21 mouse cellular contexts compared by ENCODE assay signal in the genomic region with DNA sequence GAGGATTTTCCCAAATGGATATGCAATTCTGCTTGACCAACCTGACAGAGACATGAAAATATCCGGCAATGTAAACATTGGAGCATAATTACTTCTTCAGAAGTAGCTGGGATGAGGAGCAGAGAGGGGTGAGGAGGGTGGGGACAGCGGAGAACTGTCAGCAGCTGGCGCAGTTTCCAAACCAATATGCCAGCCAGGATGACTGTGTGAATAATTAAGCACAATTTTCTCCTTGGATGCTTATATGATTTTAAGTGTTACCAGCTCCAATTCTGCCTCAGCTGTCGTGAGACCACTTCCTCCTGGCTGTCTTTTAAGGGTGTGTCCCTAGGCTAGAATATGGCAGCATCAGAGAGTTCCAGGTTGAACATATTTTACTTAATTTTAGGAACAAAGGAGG.
DNase-seq lines count a peak whose midpoint lies in the region; ATAC-seq and TF ChIP-seq lines count a peak whose summit lies in the region.
"Had no signal": no experiment of that assay in that cellular context is flagged by ENCODE, and none has a peak within 500 bp of the region (broad histone marks: within the 10 kb centered on the region; RNA-seq: fewer than 3 reads in every experiment).

No protein-coding gene starts in this region.

- WGBS in forebrain, embryonic 14.5 days: 47% methylated on average over 4 of the region's 4 CpGs
- WGBS in forebrain, embryonic 10.5 days: 83% methylated on average over 4 of the region's 4 CpGs
- WGBS in forebrain, postnatal 0 days: 36% methylated on average over 4 of the region's 4 CpGs

- no peak overlapping the region for H3K4me3 ChIP-seq in forebrain, embryonic 14.5 days (ENCODE audit: low read depth, low read length)
- no peak overlapping the region for H3K4me3 ChIP-seq in forebrain, embryonic 10.5 days
- no peak overlapping the region for H3K4me3 ChIP-seq in testis, adult 2 months (ENCODE audit: control insufficient read depth, low read depth, low read length)
- H3K4me3 ChIP-seq in forebrain, postnatal 0 days (ENCODE audit: low read depth, low read length): no peak overlapping the region
- H3K4me3 ChIP-seq: embryonic facial prominence, embryonic 15.5 days; erythroblast, embryonic 14.5 days; gastrocnemius, adult 2 months; heart, embryonic 12.5 days; hindbrain, embryonic 10.5 days; hindbrain, embryonic 15.5 days had no signal

- H3K4me1 ChIP-seq in forebrain, embryonic 14.5 days (ENCODE audit: control insufficient read depth, insufficient read depth, low read length): peaks cover 8% of the 10 kb centered on the region
- H3K4me1 ChIP-seq in forebrain, embryonic 10.5 days: no peaks in the 10 kb centered on the region
- H3K4me1 ChIP-seq in testis, adult 2 months (ENCODE audit: control insufficient read depth, insufficient read depth, low read length): no peaks in the 10 kb centered on the region
- peaks cover 7% of the 10 kb centered on the region; the same call in 1 of the 2 replicates for H3K4me1 ChIP-seq in forebrain, postnatal 0 days (ENCODE audit: insufficient read depth)
- H3K4me1 ChIP-seq: embryonic facial prominence, embryonic 15.5 days; hindbrain, embryonic 10.5 days had no signal

- peak; percentile 30; the same call in 1 of the 2 replicates for ATAC-seq in forebrain, embryonic 14.5 days
- peak; percentile 54 for ATAC-seq in forebrain, postnatal 0 days
- ATAC-seq: inflammation-experienced regulatory T-cells, adult 6 months had no signal

- H3K36me3 ChIP-seq in forebrain, embryonic 14.5 days (ENCODE audit: control insufficient read depth, insufficient read depth, low read length): no peaks in the 10 kb centered on the region
- no peaks in the 10 kb centered on the region for H3K36me3 ChIP-seq in forebrain, embryonic 10.5 days (replicated peaks)
- no peaks in the 10 kb centered on the region for H3K36me3 ChIP-seq in testis, adult 2 months (ENCODE audit: control insufficient read depth, insufficient read depth, low read length)
- no peaks in the 10 kb centered on the region for H3K36me3 ChIP-seq in forebrain, postnatal 0 days (ENCODE audit: insufficient read depth)
- H3K36me3 ChIP-seq: embryonic facial prominence, embryonic 15.5 days; heart, embryonic 12.5 days; hindbrain, embryonic 10.5 days; hindbrain, embryonic 15.5 days had no signal

- TF ChIP-seq CTCF in testis, adult 2 months (IDR thresholded peaks at IDR 0.05; ENCODE audit: control insufficient read depth, insufficient read depth, insufficient replicate concordance, low read depth, low read length): no peak
- no peak for TF ChIP-seq CTCF in forebrain, postnatal 0 days (IDR thresholded peaks at IDR 0.05; ENCODE audit: low read depth)

- H3K9ac ChIP-seq in forebrain, embryonic 14.5 days (ENCODE audit: low read length): no peak overlapping the region
- no peak overlapping the region for H3K9ac ChIP-seq in forebrain, postnatal 0 days
- H3K9ac ChIP-seq: embryonic facial prominence, embryonic 15.5 days; heart, embryonic 12.5 days; hindbrain, embryonic 15.5 days had no signal

- H3K27ac ChIP-seq in forebrain, embryonic 14.5 days (ENCODE audit: low read depth, low read length): peak overlapping the region; percentile 28; the same call in 1 of the 2 replicates
- H3K27ac ChIP-seq in forebrain, embryonic 10.5 days: no peak overlapping the region
- 0 out of 2 replicates have a peak overlapping the region, but pooled peaks have one; percentile 36 for H3K27ac ChIP-seq in testis, adult 2 months (ENCODE audit: control insufficient read depth, insufficient read depth, low read depth, low read length)
- no peak overlapping the region for H3K27ac ChIP-seq in forebrain, postnatal 0 days (ENCODE audit: low read depth, low read length)
- H3K27ac ChIP-seq: embryonic facial prominence, embryonic 15.5 days; gastrocnemius, adult 2 months; hindbrain, embryonic 10.5 days; hindbrain, embryonic 15.5 days had no signal

- H3K9me3 ChIP-seq in forebrain, embryonic 14.5 days (replicated peaks; ENCODE audit: control insufficient read depth, low read length): no peaks in the 10 kb centered on the region
- H3K9me3 ChIP-seq in forebrain, embryonic 10.5 days: no peaks in the 10 kb centered on the region
- H3K9me3 ChIP-seq in forebrain, postnatal 0 days (ENCODE audit: low read length): no peaks in the 10 kb centered on the region
- H3K9me3 ChIP-seq: embryonic facial prominence, embryonic 15.5 days; heart, embryonic 12.5 days; hindbrain, embryonic 10.5 days; hindbrain, embryonic 15.5 days had no signal

- no peaks in the 10 kb centered on the region for H3K27me3 ChIP-seq in forebrain, embryonic 14.5 days (replicated peaks; ENCODE audit: control insufficient read depth, insufficient read depth, low read length)
- no peaks in the 10 kb centered on the region for H3K27me3 ChIP-seq in forebrain, embryonic 10.5 days (ENCODE audit: poor library complexity, severe bottlenecking)
- H3K27me3 ChIP-seq in testis, adult 2 months (ENCODE audit: control insufficient read depth, insufficient read depth, low read length): no peaks in the 10 kb centered on the region
- H3K27me3 ChIP-seq in forebrain, postnatal 0 days (ENCODE audit: insufficient read depth, low read length): no peaks in the 10 kb centered on the region
- H3K27me3 ChIP-seq: heart, embryonic 12.5 days; hindbrain, embryonic 15.5 days had no signal

- H3K4me2 ChIP-seq in forebrain, embryonic 14.5 days (ENCODE audit: low read length): no peak overlapping the region
- H3K4me2 ChIP-seq in forebrain, postnatal 0 days (ENCODE audit: low read depth): no peak overlapping the region
- H3K4me2 ChIP-seq: embryonic facial prominence, embryonic 15.5 days; heart, embryonic 12.5 days; hindbrain, embryonic 15.5 days had no signal

- peak; percentile 72 for DNase-seq in forebrain, embryonic 14.5 days (ENCODE audit: low spot score)
- DNase-seq in forebrain, embryonic 10.5 days (ENCODE audit: extremely low spot score, low spot score): no peak
- peak; percentile 10 for DNase-seq in layer of hippocampus, adult 9-11 months
- DNase-seq in layer of hippocampus, postnatal 25 days (ENCODE audit: extremely low spot score in 1 of 2, low spot score in 1 of 2): no peak
- DNase-seq in testis, postnatal 10 days (ENCODE audit: low spot score): no peak
- peak; percentile 21 for DNase-seq in forebrain, postnatal 0 days
- DNase-seq in thymus, postnatal 36 days: no peak
- DNase-seq: adrenal gland, adult 2 months; adrenal gland, postnatal 25 days; cerebellum, adult 11 months; cerebellum, adult 8-10 months; embryo, embryonic 11 days; gastrocnemius, adult 2 months; gastrocnemius, postnatal 25 days had no signal

- no peak for TF ChIP-seq POLR2A in testis, adult 2 months (IDR thresholded peaks at IDR 0.05; ENCODE audit: control insufficient read depth, low read depth, low read length)

Comparison
In these comparisons a context has a peak if more than half of its experiments do, and no peak if none do; other contexts are left out.
1. DNase-seq: peak in forebrain, embryonic 14.5 days (single experiment), layer of hippocampus, adult 9-11 months (single experiment) and forebrain, postnatal 0 days (single experiment); none in forebrain, embryonic 10.5 days (single experiment), layer of hippocampus, postnatal 25 days (0 of 2), testis, postnatal 10 days (single experiment) and thymus, postnatal 36 days (0 of 2).
2. H3K27ac ChIP-seq: peak in forebrain, embryonic 14.5 days (single experiment) and testis, adult 2 months (single experiment); none in forebrain, embryonic 10.5 days (single experiment) and forebrain, postnatal 0 days (single experiment).